Mouse (Mus musculus): ENCODE results near the gene Kcnab1. TPM values are rescaled to one million over a fixed set of nuclear protein-coding genes. Genes with fewer than 3 reads are reported as not detected.

Gene Kcnab1
- total RNA-seq, 2 experiments from 2014 or later = 2.4 to 3.2 TPM

DNA sequence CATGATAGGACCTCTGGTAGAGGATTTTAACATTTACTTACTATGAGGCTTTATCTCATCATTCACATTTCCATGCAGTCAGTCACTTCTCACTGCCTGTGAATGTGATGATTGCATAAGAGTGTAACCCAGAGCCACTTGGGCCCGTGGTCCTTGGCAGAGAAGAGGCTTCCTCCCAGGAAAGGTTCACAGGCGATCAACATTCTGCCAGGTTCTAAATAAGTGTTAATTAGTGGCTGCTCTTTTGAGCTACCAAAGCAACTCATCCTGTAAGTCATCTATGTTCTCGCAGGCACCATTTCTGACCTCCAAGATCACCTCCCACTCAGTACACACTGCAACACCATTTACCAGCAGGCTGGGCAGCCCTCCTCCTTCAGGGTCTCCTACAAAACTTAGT is 192.3 kb downstream of the Kcnab1 start:
- no peak for DNase-seq (ENCODE audit: low spot score)
- intact Hi-C loops (cut with DNase I) = no loop called here

GRCm38 (mm10) chr3:65302559-65302958 is 193.4 kb downstream of the Kcnab1 start:
- intact Hi-C loops (cut with DNase I) = no loop called here

GRCm38 (mm10) chr3:65315837-65316236 is 206.7 kb downstream of the Kcnab1 start:
- intact Hi-C loops (cut with DNase I) = loop anchor here (10.0 kb wide), 1 partner anchor 331 kb away; no protein-coding TSS in a partner anchor
- no peak for DNase-seq (ENCODE audit: low spot score)

More at GRCm38 (mm10) chr3:65302559-65302958, 193.4 kb downstream of the Kcnab1 start:
- no peak for DNase-seq (ENCODE audit: low spot score)

DNA sequence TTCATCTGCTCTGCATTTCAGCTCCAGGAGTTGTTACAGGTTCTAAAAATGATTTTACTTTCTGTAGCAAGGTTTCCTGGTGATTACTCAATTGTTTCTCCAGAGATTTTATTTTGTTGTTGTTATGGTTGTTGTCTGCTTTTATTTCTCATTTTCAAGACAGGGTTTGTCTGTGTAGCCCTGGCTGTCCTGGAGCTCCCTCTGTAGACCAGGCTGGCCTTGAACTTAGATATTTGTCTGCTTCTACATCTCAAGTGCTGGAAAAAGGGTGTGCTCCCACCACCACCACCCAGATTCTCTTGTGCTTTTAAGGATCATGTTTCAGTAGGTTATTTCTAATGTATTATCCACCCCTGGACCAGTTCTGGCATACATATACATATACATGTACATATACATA is 207.6 kb downstream of the Kcnab1 start:
- intact Hi-C loops (cut with DNase I) = loop anchor here (1.0 to 10.0 kb wide), 2 partner anchors 64 to 332 kb away; no protein-coding TSS in a partner anchor
- no peak for DNase-seq (ENCODE audit: low spot score)

GRCm38 (mm10) chr3:65317876-65318537 is 208.8 kb downstream of the Kcnab1 start:
- intact Hi-C loops (cut with DNase I) = loop anchor here (1.0 to 10.0 kb wide), 5 partner anchors 35 to 611 kb away; no protein-coding TSS in a partner anchor
- DNase-seq (ENCODE audit: low spot score) = no peak

DNA sequence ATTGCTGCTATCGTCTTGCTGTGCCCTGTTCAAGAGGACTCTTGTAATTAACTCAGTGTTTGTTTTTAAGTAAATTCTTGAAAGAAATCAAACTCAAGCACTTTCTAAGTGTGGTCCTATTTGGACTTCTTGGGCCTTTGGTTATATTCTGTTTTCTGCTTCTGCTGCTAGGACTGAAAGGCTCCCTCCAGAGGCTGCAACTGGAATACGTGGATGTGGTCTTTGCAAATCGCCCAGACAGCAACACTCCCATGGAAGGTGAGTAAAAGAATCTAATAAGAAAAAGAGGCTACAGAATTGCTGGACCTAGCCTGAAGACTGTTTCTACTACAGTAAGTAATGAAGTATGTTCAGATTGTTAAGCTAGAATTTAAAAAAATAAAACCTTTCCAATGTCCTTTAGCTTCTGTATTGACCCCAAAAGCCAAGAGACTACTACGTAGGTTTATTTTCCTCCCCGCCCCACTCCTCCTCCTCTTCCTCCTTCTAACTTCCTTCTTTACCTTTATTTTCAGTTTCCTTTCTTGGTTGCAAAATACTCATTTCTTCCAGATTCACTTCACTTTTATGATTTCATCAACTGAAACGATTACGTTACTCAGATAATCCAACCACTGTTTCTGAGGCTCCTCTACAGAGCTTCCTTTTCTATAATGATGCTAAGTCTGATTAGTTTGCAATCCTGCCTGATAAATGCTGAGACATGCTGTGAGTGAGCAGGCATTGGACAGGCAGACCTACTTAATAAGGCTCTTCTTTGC is 210.2 kb downstream of the Kcnab1 start:
- intact Hi-C loops (cut with DNase I) = loop anchor here (2.0 to 10.0 kb wide), 4 partner anchors 33 to 609 kb away; no protein-coding TSS in a partner anchor
- DNase-seq (ENCODE audit: low spot score) = no peak

DNA sequence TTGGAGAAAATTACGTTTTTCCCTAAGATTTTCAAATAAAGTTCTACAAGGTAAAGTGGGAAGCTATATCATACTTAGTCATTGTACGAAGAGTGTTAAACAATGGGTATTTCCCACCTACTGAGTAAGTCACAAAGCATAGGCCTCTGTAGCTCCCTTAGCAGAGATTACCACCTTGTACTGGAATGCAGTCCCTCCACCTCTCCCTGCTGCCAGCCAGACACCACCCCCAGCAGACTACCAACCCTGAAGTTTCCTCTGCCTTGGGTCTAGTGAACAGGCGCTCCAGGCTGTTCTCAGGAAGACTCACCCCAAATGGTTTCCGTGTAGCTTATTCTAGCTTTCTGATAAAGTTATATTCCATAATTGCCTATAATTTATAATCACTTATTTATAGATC is 211.8 kb downstream of the Kcnab1 start:
- DNase-seq (ENCODE audit: low spot score) = no peak
- intact Hi-C loops (cut with DNase I) = no loop called here

- no peak for DNase-seq (ENCODE audit: low spot score)
- intact Hi-C loops (cut with DNase I) = no loop called here
These were observed 213.0 kb downstream of the Kcnab1 start for GRCm38 (mm10) chr3:65321981-65322779.

GRCm38 (mm10) chr3:65325254-65325653 is 216.1 kb downstream of the Kcnab1 start:
- DNase-seq (ENCODE audit: low spot score) = no peak
- intact Hi-C loops (cut with DNase I) = no loop called here

GRCm38 (mm10) chr3:65328814-65329213 is 219.6 kb downstream of the Kcnab1 start:
- intact Hi-C loops (cut with DNase I) = no loop called here
- DNase-seq (ENCODE audit: low spot score) = no peak

- intact Hi-C loops (cut with DNase I) = no loop called here
- no peak for DNase-seq (ENCODE audit: low spot score)
These were observed 228.8 kb downstream of the Kcnab1 start for GRCm38 (mm10) chr3:65337835-65338464.

DNA sequence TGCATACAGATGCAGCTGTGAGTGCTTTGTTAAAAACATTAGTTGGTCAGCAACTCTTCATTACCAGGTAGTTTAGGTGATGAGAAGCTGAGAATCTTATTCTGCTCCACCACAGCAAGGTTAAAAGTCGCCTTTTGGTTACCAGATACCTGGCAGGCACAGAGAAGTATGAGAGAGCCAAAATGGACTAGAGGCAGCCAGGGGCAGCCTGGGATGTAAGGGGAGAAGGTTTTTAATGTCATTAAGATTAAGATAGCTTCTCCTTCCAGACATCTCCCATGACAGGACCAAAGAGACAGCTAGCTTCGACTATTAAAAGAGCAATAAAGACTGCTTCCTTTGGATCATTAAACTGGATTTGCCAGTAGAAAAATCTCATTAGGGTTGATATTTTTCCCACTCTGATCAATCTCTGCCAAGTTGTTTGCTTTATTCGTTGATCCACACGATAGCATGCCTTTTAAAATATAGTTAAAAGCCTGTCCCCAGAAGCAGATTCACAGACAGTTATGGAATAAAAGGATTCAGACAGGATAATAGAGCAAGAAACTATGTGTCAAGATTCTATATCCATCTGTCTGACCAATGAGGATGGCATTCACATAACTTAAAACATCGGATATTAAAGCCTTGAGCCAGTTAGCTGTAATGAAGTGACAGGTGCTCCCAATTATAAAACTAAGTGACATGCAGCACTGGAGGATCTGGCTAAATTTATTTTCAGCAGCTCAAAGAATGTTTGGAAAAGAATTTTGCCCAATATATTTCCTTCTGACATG is 231.2 kb downstream of the Kcnab1 start:
- intact Hi-C loops (cut with DNase I) = no loop called here
- no peak for DNase-seq (ENCODE audit: low spot score)

GRCm38 (mm10) chr3:65346176-65346575 is 237.0 kb downstream of the Kcnab1 start:
- intact Hi-C loops (cut with DNase I) = no loop called here
- DNase-seq (ENCODE audit: low spot score) = no peak

- no peak for DNase-seq (ENCODE audit: low spot score)
- intact Hi-C loops (cut with DNase I) = loop anchor here (2.0 to 10.0 kb wide), 3 partner anchors 34 to 512 kb away; no protein-coding TSS in a partner anchor
These were observed 243.3 kb downstream of the Kcnab1 start for GRCm38 (mm10) chr3:65352278-65353127.

DNA sequence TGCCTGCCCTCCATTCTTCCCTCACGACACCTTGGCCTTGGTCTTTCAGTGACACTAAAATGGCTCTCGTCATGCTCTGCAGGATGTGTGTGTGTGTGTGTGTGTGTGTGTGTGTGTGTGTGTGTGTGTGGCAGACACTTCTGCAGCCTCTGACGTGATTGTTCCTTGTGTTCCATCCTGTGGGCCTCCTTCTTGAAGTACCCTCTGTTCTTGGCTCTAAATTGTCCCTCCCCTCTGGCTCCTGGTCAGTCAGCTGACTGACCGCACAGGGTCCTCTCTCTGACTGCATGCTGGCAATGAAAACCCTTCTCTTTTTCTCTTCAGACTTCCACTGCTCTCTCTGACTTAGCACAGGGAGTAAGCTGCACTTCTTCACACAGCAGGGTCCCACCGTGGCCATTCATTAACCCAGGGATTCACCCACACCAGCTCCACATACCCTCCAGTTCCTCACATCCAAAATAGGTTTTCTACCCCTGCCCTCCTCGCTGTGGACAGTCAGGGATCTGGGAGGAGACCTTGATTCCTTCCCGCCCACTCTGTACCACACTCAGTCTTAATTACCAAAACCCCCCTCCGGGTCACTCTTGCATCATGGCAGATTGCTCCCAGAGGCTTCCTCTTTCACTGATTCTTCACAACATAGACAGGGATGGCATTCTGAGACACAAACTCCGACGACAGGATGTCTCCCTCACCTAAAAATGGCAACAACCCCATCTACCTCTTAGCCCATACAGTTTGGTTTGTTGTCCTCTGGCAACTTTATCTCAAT is 244.3 kb downstream of the Kcnab1 start:
- no peak for DNase-seq (ENCODE audit: low spot score)
- intact Hi-C loops (cut with DNase I) = loop anchor here (2.0 to 10.0 kb wide), 3 partner anchors 35 to 511 kb away; no protein-coding TSS in a partner anchor

- DNase-seq (ENCODE audit: low spot score) = no peak
- intact Hi-C loops (cut with DNase I) = loop anchor here (10.0 kb wide), 1 partner anchor 509 kb away; no protein-coding TSS in a partner anchor
These were observed 246.3 kb downstream of the Kcnab1 start for GRCm38 (mm10) chr3:65355479-65355878.

DNA sequence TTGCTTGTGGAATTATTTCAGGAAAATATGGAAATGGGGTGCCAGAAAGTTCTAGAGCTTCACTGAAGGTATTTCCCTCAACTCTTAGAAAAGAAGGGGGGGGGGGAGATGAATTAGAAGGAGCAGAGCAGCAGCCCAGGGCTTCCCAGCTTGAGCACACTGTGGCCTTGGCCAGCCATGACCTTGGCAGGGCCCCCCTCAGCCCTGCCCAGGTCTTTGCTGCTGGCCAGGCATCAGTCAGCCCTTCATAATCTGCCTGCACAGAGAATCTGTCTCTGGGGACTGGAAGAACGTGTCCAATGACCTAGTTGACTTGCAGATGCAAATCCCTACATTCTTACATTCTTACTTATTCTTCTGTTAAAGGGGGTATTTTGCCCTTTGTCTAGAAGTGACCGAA is 249.1 kb downstream of the Kcnab1 start:
- intact Hi-C loops (cut with DNase I) = loop anchor here (10.0 kb wide), 1 partner anchor 507 kb away; no protein-coding TSS in a partner anchor
- DNase-seq (ENCODE audit: low spot score) = no peak

Measured in heart, postnatal 25 days (tissue).